In genomic region chr4:95250083-95250482, GRCm38 (mm10) we compare ENCODE assay signal across 21 mouse cellular contexts.
DNase-seq lines count a peak whose midpoint lies in the region; ATAC-seq lines count a peak whose summit lies in the region.
"Had no signal": no experiment of that assay in that cellular context is flagged by ENCODE, and none has a peak within 500 bp of the region (broad histone marks: within the 10 kb centered on the region; RNA-seq: fewer than 3 reads in every experiment).

No protein-coding gene starts in this region.

- DNase-seq in hindbrain, embryonic 10.5 days (ENCODE audit: low spot score): no peak
- no peak for DNase-seq in left cerebral cortex, adult 8-10 months (ENCODE audit: low spot score in 2 of 2)
- DNase-seq: adrenal gland, postnatal 10 days; B cell, adult 2 months; cerebellum, adult 11-12 months; cerebellum, adult 9-10 months; cerebellum, postnatal 25 days; gastrocnemius, postnatal 10 days; heart, postnatal 14 days; kidney, adult 18-20 months had no signal

- no peak overlapping the region for H3K4me3 ChIP-seq in hindbrain, embryonic 10.5 days
- H3K4me3 ChIP-seq in hindbrain, embryonic 12.5 days: no peak overlapping the region
- H3K4me3 ChIP-seq: embryonic facial prominence, embryonic 13.5 days; forebrain, embryonic 15.5 days; heart, embryonic 15.5 days; hindbrain, embryonic 13.5 days had no signal

- H3K27ac ChIP-seq in hindbrain, embryonic 10.5 days: 0 out of 2 replicates have a peak overlapping the region, but pooled peaks have one; percentile 56
- H3K27ac ChIP-seq in hindbrain, embryonic 12.5 days: no peak overlapping the region
- H3K27ac ChIP-seq: embryonic facial prominence, embryonic 13.5 days; forebrain, embryonic 15.5 days; heart, embryonic 15.5 days; hindbrain, embryonic 13.5 days; hindbrain, postnatal 0 days had no signal

- WGBS in hindbrain, embryonic 10.5 days: 33% methylated on average over 1 of the region's 1 CpGs
- 21% methylated on average over 1 of the region's 1 CpGs for WGBS in hindbrain, embryonic 12.5 days

- ATAC-seq in hindbrain, embryonic 12.5 days (ENCODE audit: low FRiP score): no peak
- ATAC-seq in common myeloid progenitor, adult 5-6 weeks (replicated peaks; ENCODE audit: low read depth, poor library complexity, severe bottlenecking): peak; percentile 77
- peak; percentile 83 for ATAC-seq in megakaryocyte progenitor cell, adult 5-6 weeks (replicated peaks; ENCODE audit: poor library complexity)
- no peak for ATAC-seq in erythroid progenitor cell, adult 5-6 weeks (replicated peaks; ENCODE audit: low FRiP score, poor library complexity, severe bottlenecking)
- ATAC-seq: CD4-positive, CD25-positive, alpha-beta regulatory T cell, adult 4 months; forebrain, embryonic 15.5 days; hindbrain, postnatal 0 days had no signal

- H3K9me3 ChIP-seq in hindbrain, embryonic 10.5 days: no peaks in the 10 kb centered on the region
- H3K9me3 ChIP-seq in hindbrain, embryonic 12.5 days (replicated peaks): no peaks in the 10 kb centered on the region
- H3K9me3 ChIP-seq: embryonic facial prominence, embryonic 13.5 days; forebrain, embryonic 15.5 days; heart, embryonic 15.5 days; hindbrain, embryonic 13.5 days had no signal

- no peaks in the 10 kb centered on the region for H3K27me3 ChIP-seq in hindbrain, embryonic 10.5 days (ENCODE audit: insufficient read depth, poor library complexity, severe bottlenecking)
- H3K27me3 ChIP-seq in hindbrain, embryonic 12.5 days: no peaks in the 10 kb centered on the region
- H3K27me3 ChIP-seq: embryonic facial prominence, embryonic 13.5 days; forebrain, embryonic 15.5 days; heart, embryonic 15.5 days; hindbrain, embryonic 13.5 days had no signal

- no peak overlapping the region for H3K4me2 ChIP-seq in hindbrain, embryonic 12.5 days (replicated peaks)
- H3K4me2 ChIP-seq: embryonic facial prominence, embryonic 13.5 days; forebrain, embryonic 15.5 days; heart, embryonic 11.5 days; heart, embryonic 15.5 days; hindbrain, embryonic 13.5 days had no signal

- H3K36me3 ChIP-seq in hindbrain, embryonic 10.5 days: no peaks in the 10 kb centered on the region
- H3K36me3 ChIP-seq in hindbrain, embryonic 12.5 days: no peaks in the 10 kb centered on the region
- H3K36me3 ChIP-seq: embryonic facial prominence, embryonic 13.5 days; forebrain, embryonic 15.5 days; heart, embryonic 15.5 days; hindbrain, embryonic 13.5 days had no signal

- H3K9ac ChIP-seq in hindbrain, embryonic 12.5 days: no peak overlapping the region
- H3K9ac ChIP-seq: embryonic facial prominence, embryonic 13.5 days; forebrain, embryonic 15.5 days; heart, embryonic 15.5 days; hindbrain, embryonic 13.5 days had no signal

- no peaks in the 10 kb centered on the region for H3K4me1 ChIP-seq in hindbrain, embryonic 10.5 days (replicated peaks)
- no peaks in the 10 kb centered on the region for H3K4me1 ChIP-seq in hindbrain, embryonic 12.5 days
- H3K4me1 ChIP-seq: embryonic facial prominence, embryonic 13.5 days; forebrain, embryonic 15.5 days; heart, embryonic 15.5 days; hindbrain, embryonic 13.5 days had no signal

Comparison
In these comparisons a context has a peak if more than half of its experiments do, and no peak if none do; other contexts are left out.
1. ATAC-seq: peak in common myeloid progenitor, adult 5-6 weeks (single experiment) and megakaryocyte progenitor cell, adult 5-6 weeks (single experiment); none in hindbrain, embryonic 12.5 days (single experiment) and erythroid progenitor cell, adult 5-6 weeks (single experiment).